Mouse (Mus musculus): ENCODE data around the gene Lhb.
"Not testable (repeated sequence)": the region's sequence is repeated elsewhere in the genome, so short reads cannot be mapped to it uniquely, and the experiment has no call there.

The Lhb gene

DNA sequence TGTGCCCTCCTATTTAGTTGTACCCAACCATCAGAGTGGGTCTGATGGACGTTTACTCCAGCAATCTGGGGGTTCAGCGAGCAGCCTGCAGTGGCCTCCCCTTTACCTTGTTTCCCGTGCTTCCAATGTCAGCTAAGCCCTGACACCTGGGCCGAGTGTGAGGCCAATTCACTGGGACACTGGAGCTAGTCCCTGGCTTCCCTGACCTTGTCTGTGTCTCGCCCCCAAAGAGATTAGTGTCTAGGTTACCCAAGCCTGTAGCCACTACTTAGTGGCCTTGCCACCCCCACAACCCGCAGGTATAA is at the start of gene Lhb:
Gene Lhb (plus strand): TSS at position 206 of the 305 bp plus-strand sequence.
- DNase-seq, result no peak

DNA sequence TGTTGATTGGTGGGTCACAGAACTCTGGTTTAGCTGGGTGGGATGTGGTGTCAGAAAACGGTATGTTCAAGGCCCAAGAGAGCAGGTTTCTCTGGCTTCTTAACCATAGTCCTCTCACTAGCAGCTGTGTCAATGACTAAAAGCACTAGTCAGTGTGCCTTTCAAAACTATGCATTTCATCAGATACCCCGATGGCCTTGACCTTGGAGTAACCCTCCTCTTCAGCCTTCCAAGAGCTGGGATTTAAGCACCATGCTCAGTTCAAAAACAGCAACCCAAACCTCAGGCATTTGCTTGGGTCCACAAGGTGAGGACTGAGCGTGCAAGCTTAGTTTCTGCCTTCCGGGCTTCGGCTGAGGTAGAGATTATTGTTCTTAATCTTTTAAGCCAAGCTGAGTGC is 48.2 kb upstream of the Lhb start:
- no peak for DNase-seq

DNA sequence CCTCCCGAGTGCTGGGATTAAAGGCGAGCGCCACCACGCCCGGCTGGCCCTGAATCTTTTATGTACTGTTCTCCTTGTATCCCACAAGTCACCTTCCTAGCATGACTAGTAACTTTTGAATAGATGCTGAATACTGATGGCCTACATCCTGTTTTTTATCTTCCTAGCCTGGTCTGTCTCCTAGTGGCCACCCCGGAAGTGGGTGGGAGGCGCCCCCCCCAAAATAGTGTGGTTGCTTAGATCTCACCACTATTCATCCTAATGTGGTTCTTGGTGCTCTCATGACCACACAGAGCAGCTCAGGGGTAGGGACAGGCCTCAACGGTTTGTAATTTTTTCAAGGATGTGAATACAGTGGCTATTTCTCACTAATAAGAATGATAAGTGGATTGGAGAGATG is 46.0 kb upstream of the Lhb start:
- no peak for DNase-seq

DNA sequence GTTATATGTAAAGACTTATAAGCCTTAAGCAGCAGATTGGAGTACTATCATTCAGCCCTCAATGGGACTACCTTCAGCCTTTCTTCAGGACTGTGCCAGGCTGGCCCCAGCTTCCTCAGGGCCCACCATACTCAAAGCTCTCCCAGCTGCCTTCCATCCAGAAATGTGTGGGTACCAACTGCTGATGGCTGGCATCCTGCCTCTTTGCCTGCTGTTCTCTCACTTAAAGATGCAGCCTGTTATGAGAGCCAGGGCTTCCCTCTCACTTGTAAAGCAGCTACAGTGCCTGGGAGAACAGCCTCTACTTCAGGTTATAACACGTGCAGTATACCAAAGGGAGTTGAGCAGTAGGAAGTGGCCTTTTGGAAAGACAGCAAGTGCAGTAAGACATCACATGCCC is 44.6 kb upstream of the Lhb start:
- DNase-seq, result no peak

DNA sequence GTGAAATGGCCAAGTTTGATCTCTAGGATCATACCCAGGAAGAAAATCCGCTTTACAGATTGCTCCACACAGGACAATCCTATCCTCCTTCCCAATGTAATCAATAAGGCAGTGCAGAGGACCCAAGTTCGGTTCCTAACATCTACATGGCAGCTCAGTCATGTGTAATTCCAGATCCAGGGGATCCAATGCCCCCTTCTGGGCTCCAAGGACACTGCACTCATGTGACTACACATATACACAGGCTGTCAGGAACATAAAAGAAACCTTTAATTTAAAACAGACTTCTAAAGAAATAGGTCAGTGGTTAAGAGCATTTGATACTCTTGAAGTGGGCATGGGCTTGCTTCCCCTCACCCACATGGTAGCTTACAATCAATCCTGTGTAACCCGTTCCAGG is 34.5 kb upstream of the Lhb start:
- DNase-seq, result no peak

DNA sequence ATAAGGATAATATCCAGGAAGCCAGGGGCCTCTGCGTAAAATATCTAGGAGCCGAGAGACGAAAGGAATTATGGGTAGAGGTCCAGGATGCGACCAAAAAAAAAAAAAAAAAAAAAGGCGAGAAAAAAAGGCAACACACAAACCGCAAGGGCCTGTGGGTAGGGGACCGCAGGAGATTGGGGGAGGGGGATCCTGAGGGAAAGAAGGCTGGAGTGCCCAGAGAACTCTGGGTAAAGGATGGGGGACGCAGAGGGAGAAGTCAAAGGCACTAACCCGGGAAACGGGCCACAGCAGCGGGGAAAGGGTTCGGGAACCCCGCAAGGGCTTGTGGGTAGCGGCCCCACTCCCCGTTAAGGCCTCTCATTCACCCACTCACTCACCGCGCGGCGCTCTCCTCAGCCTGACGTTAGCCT is 25.5 kb upstream of the Lhb start:
- no peak for DNase-seq

DNA sequence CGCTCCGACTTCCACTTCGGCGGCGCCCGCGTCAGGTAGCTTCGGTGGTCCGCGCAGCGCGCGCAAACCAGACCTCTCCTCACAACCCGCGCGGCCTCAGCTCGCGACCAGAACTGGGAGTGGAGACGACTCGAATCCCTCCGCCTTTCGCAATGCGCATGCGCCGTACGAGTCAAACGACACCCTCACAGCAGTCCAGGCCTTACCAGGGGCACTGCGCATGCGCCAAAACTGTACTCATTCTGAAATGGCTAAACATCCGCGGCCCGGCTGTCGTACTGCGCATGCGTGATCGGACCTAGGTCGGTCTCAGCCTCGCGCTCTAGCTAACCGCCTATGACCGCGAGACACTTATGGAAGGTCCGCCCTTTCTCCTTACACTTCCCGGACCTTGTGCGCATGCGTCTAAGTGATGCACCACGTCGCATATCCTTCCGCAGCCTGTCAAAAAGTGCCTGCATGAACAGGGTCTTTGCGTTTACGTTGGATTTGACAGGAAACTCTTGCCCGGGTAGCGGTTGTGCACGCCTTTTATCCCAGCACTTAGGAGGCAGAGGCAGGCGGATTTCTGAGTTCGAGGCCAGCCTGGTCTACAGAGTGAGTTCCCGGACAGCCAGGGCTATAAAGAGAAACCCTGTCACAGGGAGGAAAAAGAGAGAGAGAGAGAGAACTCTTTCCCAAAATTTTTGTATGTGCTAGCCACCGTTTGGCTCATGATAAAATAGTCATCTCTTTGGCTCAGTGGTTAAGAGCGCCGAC is 24.9 kb upstream of the Lhb start, which contains the start of gene Snrnp70:
Gene Snrnp70 (minus strand): TSS at position 165 of the 759 bp plus-strand sequence.
- DNase-seq, result peak; percentile 100

DNA sequence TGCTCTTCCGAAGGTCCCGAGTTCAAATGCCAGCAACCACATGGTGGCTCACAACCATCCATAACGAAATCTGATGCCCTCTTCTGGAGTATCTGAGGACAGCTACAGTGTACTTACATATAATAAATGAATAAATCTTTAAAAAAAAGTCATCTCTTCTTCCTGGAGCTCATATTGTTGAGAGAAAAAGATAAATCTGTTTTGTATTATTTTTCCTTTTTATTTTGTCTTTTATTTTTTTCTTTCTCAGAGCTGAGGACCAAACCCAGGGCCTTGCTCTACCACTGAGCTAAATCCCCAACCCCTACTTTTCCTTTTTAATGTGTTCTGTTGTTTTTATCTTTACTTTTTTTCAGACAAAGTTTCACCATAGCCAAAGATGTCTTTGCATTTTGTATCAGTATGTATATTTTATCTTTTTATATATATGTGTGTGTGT is 24.3 kb upstream of the Lhb start:
- not testable (repeated sequence) for DNase-seq

DNA sequence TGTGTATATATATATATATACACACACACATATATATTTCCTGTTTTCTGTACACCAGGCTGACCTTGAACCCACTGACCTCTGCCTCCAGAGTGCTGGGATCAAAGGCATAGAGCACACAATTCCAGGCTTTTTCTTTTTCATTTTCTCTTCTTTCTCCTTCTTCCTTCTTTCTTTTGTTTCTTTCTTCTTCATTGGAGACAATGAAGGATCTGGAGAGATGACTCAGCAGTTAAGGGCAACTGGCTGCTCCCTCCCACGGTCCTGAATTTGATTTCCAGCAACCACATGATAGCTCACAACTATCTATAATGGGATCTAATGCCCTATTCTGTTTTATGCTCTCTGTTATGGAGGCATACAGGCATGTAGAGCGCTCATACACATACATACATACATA is 23.8 kb upstream of the Lhb start:
- DNase-seq, result no peak

DNA sequence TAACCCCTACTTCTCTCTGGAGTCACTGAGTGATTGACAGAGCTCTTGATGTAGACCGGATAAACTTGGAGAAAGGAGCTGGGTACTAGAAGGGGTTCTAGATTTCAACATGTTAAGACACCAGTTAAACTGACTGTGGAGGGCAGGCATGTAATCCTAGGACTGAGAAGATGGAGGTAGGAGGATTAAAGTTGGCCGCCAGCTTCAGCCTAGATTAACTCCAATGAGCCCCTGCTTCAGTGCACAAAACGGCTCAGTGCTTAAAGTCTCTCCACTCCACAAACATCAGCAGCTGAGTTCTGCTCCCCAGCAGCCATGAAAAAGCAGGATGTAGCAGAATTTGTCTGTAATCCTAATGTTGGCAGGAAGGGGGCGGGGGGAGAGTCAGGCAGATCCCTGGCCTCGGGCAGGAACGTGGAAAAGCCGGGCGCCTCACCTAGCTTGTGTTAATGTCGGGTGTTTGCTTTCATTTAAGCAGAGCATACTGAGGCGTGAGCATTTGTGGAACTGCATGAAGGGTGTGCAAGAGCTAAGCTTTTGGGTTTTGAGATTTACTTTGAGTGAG is 19.0 kb upstream of the Lhb start:
- no peak for DNase-seq

DNA sequence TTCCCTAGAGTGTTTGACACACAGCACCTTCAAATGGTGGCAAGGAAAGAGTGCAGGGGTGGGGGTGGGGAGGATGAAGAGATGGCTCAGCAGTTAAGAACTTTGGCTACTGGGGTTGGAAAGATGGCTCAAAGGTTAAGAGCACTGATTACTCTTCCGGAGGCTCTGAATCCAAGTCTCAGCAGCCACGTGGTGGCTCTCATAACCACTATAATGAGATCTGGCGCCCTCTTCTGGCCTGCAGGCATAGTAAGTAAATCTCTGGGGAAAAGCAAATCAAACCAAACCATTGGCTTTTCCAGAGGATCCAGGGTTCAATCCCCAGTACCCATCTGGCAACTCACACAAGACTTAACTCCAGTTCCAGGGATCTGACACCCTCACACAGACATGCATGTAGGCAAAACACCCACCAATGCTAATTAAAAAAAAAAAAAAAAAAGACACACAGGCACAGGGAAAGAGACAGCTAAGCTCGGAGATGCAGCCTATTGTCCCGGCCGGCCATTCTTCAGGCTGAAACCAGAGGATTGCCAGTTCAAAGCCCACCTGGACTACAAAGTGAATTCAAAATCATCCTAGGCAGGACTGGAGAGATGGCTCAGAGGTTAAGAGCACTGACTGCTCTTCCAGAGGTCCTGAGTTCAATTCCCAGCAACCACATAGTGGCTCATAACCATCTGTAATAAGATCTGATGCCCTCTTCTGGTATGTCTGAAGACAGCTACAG is 16.9 kb upstream of the Lhb start:
- peak; percentile 55 to 60 for DNase-seq

DNA sequence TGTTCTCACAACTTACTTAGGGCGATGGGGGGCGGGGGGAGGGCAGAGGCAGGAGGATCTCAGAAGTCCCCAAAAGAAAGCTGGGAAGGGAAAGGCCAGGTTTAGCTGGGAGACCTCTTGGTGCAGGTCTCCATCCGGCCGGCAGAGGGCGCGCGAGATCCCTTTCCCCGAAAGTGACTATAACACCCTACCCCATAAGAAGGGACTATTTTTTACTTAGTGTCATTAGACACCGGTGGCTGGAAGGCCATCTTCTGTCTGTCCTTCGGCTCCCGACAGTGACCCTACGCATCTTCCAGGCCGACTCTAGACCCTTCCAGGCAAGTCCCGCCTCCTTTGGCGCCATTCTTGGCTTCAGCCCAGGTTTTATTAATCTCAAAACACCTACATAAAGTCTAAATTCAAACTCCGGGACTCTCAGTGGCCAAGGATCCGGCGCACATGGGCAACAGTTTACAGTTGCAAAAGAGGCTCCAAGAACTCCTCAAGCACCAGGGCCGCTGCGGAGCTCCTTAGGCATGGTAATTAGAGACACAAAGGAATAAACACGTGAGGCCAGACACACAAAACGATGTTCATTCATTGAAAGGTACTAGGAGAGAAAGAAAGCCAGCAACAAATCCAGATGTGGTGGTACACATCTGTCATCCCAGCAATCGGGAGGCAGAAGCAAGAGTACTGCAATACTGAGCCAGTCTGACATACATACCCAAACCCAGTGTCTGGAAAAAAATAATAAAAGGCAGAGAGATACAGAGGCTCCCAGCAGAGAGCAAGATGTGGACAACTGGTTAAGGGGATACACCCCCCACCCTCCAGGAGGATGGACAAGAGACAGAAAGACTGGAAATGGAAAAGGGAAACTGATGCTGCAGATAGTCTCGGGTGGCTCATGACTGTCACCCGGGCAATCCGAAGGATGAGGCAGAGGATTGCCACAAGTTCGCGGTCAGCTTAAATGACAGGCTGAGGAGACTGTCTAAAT is 15.2 kb upstream of the Lhb start, which contains the start of gene Kcna7:
Gene Kcna7 (plus strand): TSS at position 563 of the 985 bp plus-strand sequence.
- peak; percentile 68 to 74 for DNase-seq

DNA sequence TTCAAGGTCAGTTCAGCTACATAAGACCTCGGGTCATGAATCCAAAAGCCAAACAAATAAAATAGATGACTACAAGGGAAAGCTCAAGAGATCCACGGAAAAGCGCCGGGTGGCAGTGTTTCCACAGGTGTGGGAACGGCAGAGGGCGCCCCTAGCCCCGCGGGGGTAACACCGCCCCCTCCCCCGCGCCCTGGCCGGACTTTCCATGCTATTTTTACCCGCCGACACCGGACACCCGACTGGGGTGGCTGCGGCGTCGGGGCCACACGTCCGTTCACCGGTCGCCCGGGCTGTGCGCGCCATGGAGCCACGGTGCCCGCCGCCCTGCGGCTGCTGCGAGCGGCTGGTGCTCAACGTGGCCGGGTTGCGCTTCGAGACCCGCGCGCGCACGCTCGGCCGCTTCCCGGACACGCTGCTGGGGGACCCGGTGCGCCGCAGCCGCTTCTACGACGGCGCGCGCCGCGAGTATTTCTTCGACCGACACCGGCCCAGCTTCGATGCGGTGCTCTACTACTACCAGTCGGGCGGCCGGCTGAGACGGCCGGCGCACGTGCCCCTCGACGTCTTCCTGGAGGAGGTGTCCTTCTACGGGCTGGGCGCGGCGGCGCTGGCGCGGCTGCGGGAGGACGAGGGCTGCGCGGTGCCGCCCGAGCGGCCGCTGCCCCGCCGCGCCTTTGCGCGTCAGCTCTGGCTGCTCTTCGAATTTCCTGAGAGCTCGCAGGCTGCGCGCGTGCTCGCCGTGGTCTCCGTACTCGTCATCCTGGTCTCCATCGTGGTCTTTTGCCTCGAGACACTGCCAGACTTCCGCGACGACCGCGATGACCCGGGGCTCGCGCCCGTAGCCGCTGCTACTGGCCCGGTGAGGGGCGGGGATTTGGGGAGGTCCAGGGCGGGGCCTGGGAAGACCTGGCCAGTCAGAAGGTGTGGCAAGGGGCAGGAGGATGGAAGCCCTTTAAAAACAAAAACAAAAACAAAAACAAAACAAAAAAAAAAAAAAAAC is 14.2 kb upstream of the Lhb start:
- DNase-seq, result no peak

DNA sequence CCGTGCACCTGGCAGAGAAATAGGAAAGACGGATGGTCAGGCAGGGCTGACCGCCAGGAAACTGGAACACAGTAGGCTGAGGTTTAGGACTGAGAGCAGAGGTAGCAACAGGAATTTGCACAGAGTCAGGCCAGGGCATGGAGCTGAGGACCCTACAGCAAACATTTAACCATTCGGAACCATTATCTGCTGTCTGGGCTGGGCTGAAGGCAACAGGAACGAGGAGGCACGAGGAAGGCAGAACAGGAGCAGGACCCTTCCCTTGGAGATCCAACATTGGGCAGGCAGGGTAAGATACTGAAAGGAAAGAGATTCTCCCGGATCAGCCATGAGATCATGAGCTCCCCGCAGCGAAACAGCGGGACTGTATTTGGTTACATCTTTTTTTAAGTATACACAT is 12.8 kb upstream of the Lhb start:
- DNase-seq, result no peak

DNA sequence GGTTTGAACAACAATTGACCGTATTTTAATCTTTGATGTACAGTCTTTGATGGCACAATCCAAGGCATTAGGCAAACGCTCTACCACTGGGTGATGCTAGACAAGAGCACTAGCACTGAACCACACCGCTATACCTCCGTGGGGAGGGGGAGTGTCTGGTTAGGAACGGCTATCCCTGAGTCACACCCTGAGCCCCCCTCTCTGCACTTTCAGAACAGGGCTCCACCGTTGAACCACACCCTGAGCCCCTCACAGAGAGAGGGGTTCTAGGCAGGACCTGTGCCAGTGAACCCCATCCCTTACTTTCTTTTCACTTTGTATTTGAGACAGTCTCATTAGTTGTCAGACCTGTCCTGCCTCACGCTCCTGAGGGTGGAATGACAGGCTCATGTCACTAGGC is 12.3 kb upstream of the Lhb start:
- no peak for DNase-seq

DNA sequence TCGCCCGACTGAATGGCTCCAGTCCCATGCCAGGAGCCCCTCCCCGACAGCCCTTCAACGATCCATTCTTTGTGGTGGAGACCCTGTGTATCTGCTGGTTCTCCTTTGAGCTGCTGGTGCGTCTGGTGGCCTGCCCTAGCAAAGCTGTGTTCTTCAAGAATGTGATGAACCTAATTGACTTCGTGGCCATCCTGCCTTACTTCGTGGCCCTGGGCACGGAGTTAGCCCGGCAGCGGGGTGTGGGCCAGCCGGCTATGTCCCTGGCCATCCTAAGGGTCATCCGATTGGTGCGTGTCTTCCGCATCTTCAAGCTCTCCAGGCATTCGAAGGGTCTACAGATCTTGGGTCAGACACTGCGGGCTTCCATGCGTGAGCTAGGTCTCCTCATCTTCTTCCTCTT is 11.7 kb upstream of the Lhb start:
- no peak for DNase-seq

DNA sequence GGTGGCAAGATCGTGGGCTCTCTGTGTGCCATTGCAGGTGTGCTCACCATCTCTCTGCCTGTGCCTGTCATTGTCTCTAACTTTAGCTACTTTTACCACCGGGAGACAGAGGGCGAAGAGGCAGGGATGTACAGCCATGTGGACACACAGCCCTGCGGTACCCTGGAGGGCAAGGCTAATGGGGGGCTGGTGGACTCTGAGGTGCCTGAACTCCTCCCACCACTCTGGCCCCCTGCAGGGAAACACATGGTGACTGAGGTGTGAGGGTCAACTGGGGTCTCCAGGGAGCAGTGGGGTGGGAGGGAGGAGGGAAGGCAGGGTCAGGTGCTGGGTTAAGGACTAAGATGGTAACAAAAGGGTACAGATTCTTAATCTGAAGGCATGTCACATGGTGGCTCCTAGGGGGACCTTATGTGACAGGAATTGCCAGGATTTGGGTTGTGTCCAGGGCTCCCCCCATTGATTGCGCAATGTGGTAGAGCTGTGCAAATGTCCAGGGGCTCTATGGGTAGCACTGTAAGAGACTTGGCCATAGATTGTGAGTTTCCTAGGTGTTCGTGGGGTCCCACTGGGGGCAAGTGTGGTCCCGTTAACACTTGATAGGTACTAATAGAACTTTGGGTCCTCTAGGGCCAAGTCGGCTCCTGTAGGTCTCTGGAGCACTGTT is 11.0 kb upstream of the Lhb start:
- DNase-seq, result no peak

DNA sequence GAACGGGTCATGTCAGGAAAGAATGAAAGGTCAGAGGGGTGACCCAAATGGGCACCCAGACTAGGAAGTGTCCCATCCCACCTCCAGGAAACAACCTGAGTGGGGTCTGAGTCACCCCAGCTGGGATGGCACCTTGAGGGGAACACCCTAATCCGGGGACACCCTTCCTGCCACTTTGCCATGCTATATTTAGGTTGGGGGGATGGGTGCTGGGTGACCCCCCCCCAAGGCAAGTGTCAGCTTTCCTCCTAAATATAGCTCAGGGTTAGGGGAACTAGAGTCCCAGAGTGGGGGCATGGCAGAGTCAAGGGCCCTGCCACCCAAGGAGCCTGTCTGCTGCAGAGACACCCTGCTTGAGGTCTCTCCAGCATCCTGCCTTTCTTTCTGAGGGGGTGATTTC is 8.2 kb upstream of the Lhb start:
- DNase-seq, result no peak

DNA sequence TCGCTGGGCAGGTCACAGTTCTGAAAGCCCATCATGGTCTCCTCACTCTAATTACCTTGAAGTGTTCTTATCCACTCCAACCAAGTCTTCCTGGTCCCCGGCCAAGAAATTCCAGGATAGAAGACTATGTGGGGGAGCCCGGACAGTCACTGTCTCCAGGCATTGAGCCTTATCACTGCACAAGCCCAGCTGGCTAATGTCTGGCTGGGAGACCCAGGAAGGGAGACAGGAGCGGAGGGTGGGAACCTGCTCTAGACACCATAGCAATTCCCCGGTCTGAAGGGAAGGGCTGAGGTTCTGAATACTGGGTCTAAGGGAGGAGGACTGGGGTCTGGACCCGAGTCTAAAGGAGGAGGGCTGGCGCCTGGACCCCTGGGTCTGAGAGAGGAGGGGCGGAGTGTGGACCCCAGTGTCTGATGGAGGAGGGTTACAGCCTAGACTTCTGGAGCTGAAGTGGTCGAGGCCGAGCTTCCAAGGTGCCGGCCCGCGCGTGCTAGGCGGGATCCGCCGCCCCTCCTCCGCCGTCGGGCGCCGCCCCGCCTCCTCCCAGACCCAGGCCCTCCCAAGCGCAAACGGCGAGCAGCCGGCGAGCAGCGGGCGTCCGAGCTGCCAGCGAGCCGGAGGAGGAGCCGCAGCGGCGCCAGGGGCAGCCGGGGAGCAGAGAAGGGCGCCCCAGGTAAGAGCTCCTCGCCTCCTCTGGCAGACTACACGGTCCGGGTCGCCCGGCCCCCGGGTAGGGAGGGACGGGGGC is 7.3 kb upstream of the Lhb start, which contains the start of gene Ntf5:
Gene Ntf5 (plus strand): TSS at position 583 of the 751 bp plus-strand sequence.
- peak; percentile 29 to 49 for DNase-seq

Measured in thymus, postnatal 36 days (tissue).